Mouse (Mus musculus): ENCODE results near the gene Cfap46. TPM values are rescaled to one million over a fixed set of nuclear protein-coding genes. Genes with fewer than 3 reads are reported as not detected.

Gene Cfap46
- total and polyA plus RNA-seq, 2 experiments from 2014 or later = 3.1 to 4.5 TPM

DNA sequence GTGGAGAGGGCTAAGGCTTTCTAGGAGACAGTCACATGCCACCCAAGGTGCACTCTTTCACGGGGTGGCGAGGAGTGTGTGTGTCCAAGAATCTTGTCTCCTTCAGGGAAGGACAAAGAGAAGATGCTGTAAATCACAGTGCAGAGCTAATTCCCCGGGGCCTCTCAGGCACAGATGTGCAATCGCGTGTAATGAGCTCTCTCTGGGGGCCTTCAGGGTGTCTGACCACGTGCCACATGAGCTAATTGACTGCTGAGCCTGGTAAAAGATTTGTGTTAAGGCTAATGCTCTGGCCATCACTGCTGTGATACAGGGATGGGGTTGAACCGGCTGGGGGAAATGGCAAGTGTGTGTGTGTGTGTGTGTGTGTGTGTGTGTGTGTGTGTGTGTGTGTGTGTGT is 95.7 kb downstream of the Cfap46 start:
- H3K9me3 ChIP-seq (ENCODE audit: low read length) = no peaks in the 10 kb centered on the region
- TF ChIP-seq CTCF (IDR thresholded peaks at IDR 0.05; ENCODE audit: low read depth) = no peak
- H3K27me3 ChIP-seq (ENCODE audit: insufficient read depth, low read length) = peaks cover 49% of the 10 kb centered on the region
- H3K4me1 ChIP-seq (ENCODE audit: insufficient read depth) = no peaks in the 10 kb centered on the region
- 22% methylated on average over 7 of the region's 7 CpGs for WGBS
- no peak for DNase-seq
- ATAC-seq = no peak
- H3K36me3 ChIP-seq (ENCODE audit: insufficient read depth) = no peaks in the 10 kb centered on the region
- H3K9ac ChIP-seq = no peak overlapping the region
- no peak overlapping the region for H3K4me3 ChIP-seq (ENCODE audit: low read depth, low read length)
- no peak overlapping the region for H3K27ac ChIP-seq (ENCODE audit: low read depth, low read length)
- no peak overlapping the region for H3K4me2 ChIP-seq (ENCODE audit: low read depth)

- Histone ChIP-seq H3K4me3 (ENCODE audit: low read depth, low read length) (no peak overlapping the region), H3K36me3 (ENCODE audit: insufficient read depth) (no peaks in the 10 kb centered on the region), H3K27ac (ENCODE audit: low read depth, low read length) (no peak overlapping the region), H3K9ac (no peak overlapping the region), H3K9me3 (ENCODE audit: low read length) (no peaks in the 10 kb centered on the region), H3K27me3 (ENCODE audit: insufficient read depth, low read length) (peaks cover 57% of the 10 kb centered on the region), H3K4me1 (ENCODE audit: insufficient read depth) (peaks cover 8% of the 10 kb centered on the region; the same call in 1 of the 2 replicates), H3K4me2 (ENCODE audit: low read depth) (no peak overlapping the region)
- peak; percentile 27 for DNase-seq
- TF ChIP-seq CTCF (IDR thresholded peaks at IDR 0.05; ENCODE audit: low read depth) = peak; percentile 41
- ATAC-seq = no peak
- 4% methylated on average over 29 of the region's 29 CpGs for WGBS
Observed at GRCm38 (mm10) chr7:139585183-139585821, 98.3 kb downstream of the Cfap46 start.

- Histone ChIP-seq H3K4me2 (ENCODE audit: low read depth) (no peak overlapping the region), H3K4me3 (ENCODE audit: low read depth, low read length) (no peak overlapping the region), H3K36me3 (ENCODE audit: insufficient read depth) (no peaks in the 10 kb centered on the region), H3K27me3 (ENCODE audit: insufficient read depth, low read length) (peaks cover 63% of the 10 kb centered on the region), H3K27ac (ENCODE audit: low read depth, low read length) (no peak overlapping the region), H3K4me1 (ENCODE audit: insufficient read depth) (peaks cover 8% of the 10 kb centered on the region; the same call in 1 of the 2 replicates), H3K9me3 (ENCODE audit: low read length) (no peaks in the 10 kb centered on the region), H3K9ac (no peak overlapping the region)
- peak; percentile 83 for DNase-seq
- 2% methylated on average over 53 of the region's 53 CpGs for WGBS
- ATAC-seq = no peak; the same call in 1 of the 2 replicates
- TF ChIP-seq CTCF (IDR thresholded peaks at IDR 0.05; ENCODE audit: low read depth) = no peak
Observed at GRCm38 (mm10) chr7:139584221-139585175, 99.1 kb downstream of the Cfap46 start.

GRCm38 (mm10) chr7:139583094-139583737 is 100.4 kb downstream of the Cfap46 start:
- Histone ChIP-seq H3K9me3 (ENCODE audit: low read length) (no peaks in the 10 kb centered on the region), H3K9ac (no peak overlapping the region), H3K36me3 (ENCODE audit: insufficient read depth) (no peaks in the 10 kb centered on the region), H3K4me3 (ENCODE audit: low read depth, low read length) (no peak overlapping the region), H3K27me3 (ENCODE audit: insufficient read depth, low read length) (peaks cover 64% of the 10 kb centered on the region), H3K4me1 (ENCODE audit: insufficient read depth) (peaks cover 8% of the 10 kb centered on the region; the same call in 1 of the 2 replicates), H3K27ac (ENCODE audit: low read depth, low read length) (no peak overlapping the region), H3K4me2 (ENCODE audit: low read depth) (no peak overlapping the region)
- ATAC-seq = no peak
- WGBS = 10% methylated on average over 17 of the region's 17 CpGs
- peak; percentile 34 for DNase-seq
- no peak for TF ChIP-seq CTCF (IDR thresholded peaks at IDR 0.05; ENCODE audit: low read depth)

DNA sequence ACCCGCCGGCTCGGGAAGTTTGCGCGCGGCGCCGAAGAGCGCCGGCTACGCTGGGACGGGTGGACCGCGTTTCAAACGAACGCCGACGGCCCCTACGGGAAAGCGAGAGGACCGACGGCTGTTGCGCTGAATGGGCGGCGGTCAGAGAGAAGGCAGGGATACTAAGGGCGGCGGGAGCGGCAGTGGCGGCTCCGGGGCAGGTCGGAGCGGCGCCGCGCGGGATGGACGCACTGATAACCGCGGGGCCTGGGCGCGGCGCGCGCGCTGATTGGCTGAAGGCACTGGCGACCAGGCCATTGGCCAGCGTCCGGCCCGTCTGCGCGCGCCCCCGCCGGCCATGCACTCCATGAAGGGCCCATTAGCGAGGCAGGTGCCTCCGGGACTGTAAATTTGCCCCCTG is 101.0 kb downstream of the Cfap46 start, which contains the start of gene Nkx6-2:
Gene Nkx6-2, minus strand, starts transcription at position 203 of the 400 bp plus-strand sequence.
- peaks cover 66% of the 10 kb centered on the region for H3K27me3 ChIP-seq (ENCODE audit: insufficient read depth, low read length)
- WGBS = under 1% methylated on average over 56 of the region's 56 CpGs
- ATAC-seq = no peak
- DNase-seq = no peak
- peaks cover 8% of the 10 kb centered on the region; the same call in 1 of the 2 replicates for H3K4me1 ChIP-seq (ENCODE audit: insufficient read depth)
- peak within 1 kb of the TSS; percentile 20 for H3K4me3 ChIP-seq (ENCODE audit: low read depth, low read length)
- H3K36me3 ChIP-seq (ENCODE audit: insufficient read depth) = no peaks in the 10 kb centered on the region
- H3K4me2 ChIP-seq (ENCODE audit: low read depth) = peak within 1 kb of the TSS; percentile 35
- no peak within 1 kb of the TSS for H3K27ac ChIP-seq (ENCODE audit: low read depth, low read length)
- no peak within 1 kb of the TSS for H3K9ac ChIP-seq
- no peaks in the 10 kb centered on the region for H3K9me3 ChIP-seq (ENCODE audit: low read length)
- TF ChIP-seq CTCF (IDR thresholded peaks at IDR 0.05; ENCODE audit: low read depth) = no peak

- peak; percentile 56 for DNase-seq
- H3K9me3 ChIP-seq (ENCODE audit: low read length) = no peaks in the 10 kb centered on the region
- peaks cover 8% of the 10 kb centered on the region; the same call in 1 of the 2 replicates for H3K4me1 ChIP-seq (ENCODE audit: insufficient read depth)
- H3K36me3 ChIP-seq (ENCODE audit: insufficient read depth) = no peaks in the 10 kb centered on the region
- H3K4me3 ChIP-seq (ENCODE audit: low read depth, low read length) = peak overlapping the region; percentile 20
- WGBS = 2% methylated on average over 82 of the region's 82 CpGs
- H3K9ac ChIP-seq = no peak overlapping the region
- H3K27ac ChIP-seq (ENCODE audit: low read depth, low read length) = no peak overlapping the region
- no peak for TF ChIP-seq CTCF (IDR thresholded peaks at IDR 0.05; ENCODE audit: low read depth)
- H3K27me3 ChIP-seq (ENCODE audit: insufficient read depth, low read length) = peaks cover 61% of the 10 kb centered on the region
- ATAC-seq = peak; percentile 48; the same call in 1 of the 2 replicates
- peak overlapping the region; percentile 35 for H3K4me2 ChIP-seq (ENCODE audit: low read depth)
Observed at GRCm38 (mm10) chr7:139581801-139582571, 101.6 kb downstream of the Cfap46 start.

All from forebrain, postnatal 0 days (tissue).